Mouse (Mus musculus) hindbrain, postnatal 0 days (tissue): ENCODE measurements around the gene Prkag2. TPM values are rescaled to one million over a fixed set of nuclear protein-coding genes. Genes with fewer than 3 reads are reported as not detected.
"Not testable (repeated sequence)": the region's sequence is repeated elsewhere in the genome, so short reads cannot be mapped to it uniquely, and the experiment has no call there.

Experiments
- ATAC-seq: fragments of 200-750 bp; cut with Nextera tagmentation; 2 replicates; pipeline ENCODE4 v1.8.0; 2017; ENCODE audit warnings: mild to moderate bottlenecking, moderate TSS enrichment, moderate library complexity
- DNase-seq: peaks from one replicate; pipeline ENCODE4 v3.0.0-alpha.2; 2015; ENCODE audit warnings: low spot score
- H3K27ac ChIP-seq: fragments of 300-500 bp; sonication (generic); 2 replicates; pipeline ENCODE4 v1.5.1; 2014; ENCODE audit warnings: mild to moderate bottlenecking
- H3K27me3 ChIP-seq: fragments of 300-500 bp; sonication (generic); 2 replicates; pipeline ENCODE4 v1.6.1; 2014; ENCODE audit warnings: low read length, mixed read lengths; ENCODE audit not compliant: insufficient read depth
- H3K36me3 ChIP-seq: fragments of 300-500 bp; sonication (generic); 2 replicates; pipeline ENCODE4 v1.6.1; 2014; ENCODE audit warnings: low read length, mixed read lengths; ENCODE audit not compliant: insufficient read depth
- H3K4me1 ChIP-seq: fragments of 300-500 bp; sonication (generic); 2 replicates; pipeline ENCODE4 v1.6.1; 2014; ENCODE audit warnings: antibody characterized with exemption, low read length, mixed read lengths; ENCODE audit not compliant: insufficient read depth
- H3K4me2 ChIP-seq: fragments of 300-500 bp; sonication (generic); 2 replicates; pipeline ENCODE4 v1.6.1; 2014; ENCODE audit warnings: low read depth, mild to moderate bottlenecking, low read length, moderate library complexity, mixed read lengths
- H3K4me3 ChIP-seq: fragments of 300-500 bp; sonication (generic); 2 replicates; pipeline ENCODE4 v1.5.1; 2014; ENCODE audit warnings: low read length
- H3K9ac ChIP-seq: fragments of 300-500 bp; sonication (generic); replicated peaks from 2 replicates; pipeline ENCODE4 v1.6.1; 2014; ENCODE audit warnings: mild to moderate bottlenecking, low read length, moderate library complexity, mixed read lengths
- H3K9me3 ChIP-seq: fragments of 300-500 bp; sonication (generic); 2 replicates; pipeline ENCODE4 v1.6.1; 2016; ENCODE audit warnings: low read length, mixed read lengths
- CTCF ChIP-seq: IDR thresholded peaks from 2 replicates; pipeline ENCODE4 v1.5.1; 2016; ENCODE audit warnings: antibody characterized with exemption, control low read depth, low read depth
- WGBS: fragments of 180-500 bp; shearing (Covaris S2); extraction: QIAGEN DNeasy Blood & Tissue Kit; methylation state at CpG from one replicate; pipeline ENCODE4 v1.1.7; 2014; 5-methylcytosine and 5-hydroxymethylcytosine counted together
- polyA plus RNA-seq: library from polyadenylated mRNA; unstranded; fragments of >200 nt; fragmentation: Nextera tagmentation; extraction: Ambion mirVana; gene quantifications from 2 replicates; pipeline ENCODE4 v1.2.1, GENCODE M21; 2015
- total RNA-seq: library from RNA; depleted of rRNA; stranded (reverse); fragments of >200 nt; gene quantifications from 2 replicates; pipeline ENCODE4 v1.2.3, GENCODE M21; 2014

Gene Prkag2
- total and polyA plus RNA-seq, 2 experiments from 2014 or later: 38.3 to 86.4 TPM

DNA sequence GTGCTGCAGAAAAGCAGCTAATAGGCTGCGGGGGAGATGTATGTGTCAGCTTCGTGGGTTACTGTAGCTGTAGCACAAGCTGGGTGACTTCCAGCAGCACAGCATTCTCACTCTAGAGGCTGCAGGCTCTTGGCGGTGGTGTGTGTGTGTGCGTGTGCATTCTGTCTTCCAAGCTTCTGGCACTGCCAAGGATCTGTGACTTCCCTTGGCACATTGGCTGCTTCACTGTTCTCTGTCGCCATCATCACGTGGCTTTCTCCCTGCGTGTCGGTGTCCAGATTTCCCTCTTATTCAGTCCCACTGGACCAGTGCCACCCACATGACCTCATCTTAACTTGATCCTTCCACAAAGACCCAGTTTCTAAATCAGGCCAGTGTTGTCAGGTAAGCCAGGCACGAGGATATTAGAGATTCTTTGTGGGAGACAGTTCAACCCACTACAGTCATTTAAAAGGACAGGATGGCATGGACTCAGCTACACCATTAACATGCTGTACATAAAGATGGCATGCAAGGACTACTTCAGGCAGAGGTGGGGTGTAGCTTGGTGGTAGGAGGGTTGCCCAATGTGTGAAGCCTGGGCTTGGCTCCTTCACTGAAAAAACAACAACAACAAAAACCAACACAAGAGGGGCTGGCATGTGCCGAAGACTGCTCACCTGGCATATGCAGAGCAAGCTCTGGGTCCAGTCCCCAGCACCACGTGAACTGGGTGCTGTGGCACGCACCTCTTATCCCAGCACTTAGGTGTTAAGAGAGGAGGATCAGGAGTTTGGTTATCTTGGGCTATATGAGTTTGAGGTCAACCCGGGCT lies 239.6 kb downstream of the Prkag2 start:
- peak overlapping the region; percentile 62 for H3K27ac ChIP-seq
- 47% methylated on average over 13 of the region's 13 CpGs for WGBS
- H3K4me2 ChIP-seq: no peak overlapping the region
- DNase-seq (peak; percentile 85), ATAC-seq (peak; percentile 95)
- no peak overlapping the region for H3K9ac ChIP-seq
- TF ChIP-seq CTCF: no peak
- no peaks in the 10 kb centered on the region for H3K27me3 ChIP-seq
- peaks cover 8% of the 10 kb centered on the region for H3K36me3 ChIP-seq
- H3K4me1 ChIP-seq: 0 out of 2 replicates have a peak, but pooled peaks cover 4% of the 10 kb centered on the region
- H3K4me3 ChIP-seq: no peak overlapping the region
- no peaks in the 10 kb centered on the region for H3K9me3 ChIP-seq

GRCm38 (mm10) chr5:24859771-24860540 lies 240.5 kb downstream of the Prkag2 start:
- no peaks in the 10 kb centered on the region for H3K27me3 ChIP-seq
- H3K36me3 ChIP-seq: peaks cover 8% of the 10 kb centered on the region
- 0 out of 2 replicates have a peak, but pooled peaks cover 4% of the 10 kb centered on the region for H3K4me1 ChIP-seq
- H3K9me3 ChIP-seq: no peaks in the 10 kb centered on the region
- DNase-seq (no peak), ATAC-seq (no peak)
- H3K9ac ChIP-seq: no peak overlapping the region
- no peak for TF ChIP-seq CTCF
- 75% methylated on average over 3 of the region's 3 CpGs for WGBS
- H3K4me2 ChIP-seq: no peak overlapping the region
- H3K27ac ChIP-seq: peak overlapping the region; percentile 62
- no peak overlapping the region for H3K4me3 ChIP-seq

DNA sequence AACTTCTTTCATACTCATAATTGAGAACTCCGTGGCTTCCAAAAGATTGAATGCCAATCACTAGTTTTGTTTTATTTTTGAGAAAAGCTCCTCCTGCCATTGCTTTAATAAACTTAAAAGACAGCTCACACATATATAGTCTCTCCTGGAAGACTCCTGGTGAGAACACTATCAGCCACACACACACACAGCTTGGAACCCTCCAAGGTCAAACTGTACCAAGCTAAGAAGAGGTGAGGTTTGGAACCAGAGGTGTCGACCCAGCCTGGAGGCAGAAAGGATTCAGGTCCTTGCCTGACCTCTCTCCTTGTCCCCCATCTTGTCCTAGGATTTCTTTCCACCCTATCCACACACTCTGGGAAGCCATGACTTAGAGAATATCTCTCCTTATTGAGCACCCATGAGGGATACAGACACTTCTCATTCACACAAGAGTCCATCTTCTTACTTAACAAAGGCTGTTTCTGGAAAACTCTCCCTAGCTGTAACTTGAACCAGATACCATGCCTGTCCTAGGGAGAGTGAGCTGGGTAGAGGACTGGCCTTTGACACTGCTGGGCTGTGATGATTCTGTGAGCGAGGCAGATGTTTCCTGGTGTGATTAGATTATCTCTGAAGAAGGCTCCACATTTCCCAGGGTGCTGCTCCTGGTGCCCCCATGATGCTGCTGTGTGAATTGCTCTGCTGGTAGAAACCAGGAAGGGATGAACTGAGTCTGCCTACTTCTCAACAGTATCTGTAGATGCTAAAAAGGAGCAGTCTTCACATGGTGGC lies 245.4 kb downstream of the Prkag2 start:
- DNase-seq: no peak
- Histone ChIP-seq H3K36me3 (no peaks in the 10 kb centered on the region), H3K4me3 (no peak overlapping the region), H3K9ac (no peak overlapping the region), H3K27me3 (no peaks in the 10 kb centered on the region), H3K4me2 (no peak overlapping the region), H3K9me3 (no peaks in the 10 kb centered on the region), H3K27ac (no peak overlapping the region), H3K4me1 (no peaks in the 10 kb centered on the region)
- WGBS: 71% methylated on average over 3 of the region's 3 CpGs
- ATAC-seq: no peak
- no peak for TF ChIP-seq CTCF

- Histone ChIP-seq H3K4me2 (no peak overlapping the region), H3K36me3 (no peaks in the 10 kb centered on the region), H3K27me3 (no peaks in the 10 kb centered on the region), H3K27ac (no peak overlapping the region), H3K4me3 (no peak overlapping the region), H3K9me3 (no peaks in the 10 kb centered on the region), H3K9ac (no peak overlapping the region), H3K4me1 (no peaks in the 10 kb centered on the region)
- WGBS: 84% methylated on average over 3 of the region's 3 CpGs
- no peak for ATAC-seq
- TF ChIP-seq CTCF: no peak
- DNase-seq: no peak
Observed at GRCm38 (mm10) chr5:24854256-24854655, 246.2 kb downstream of the Prkag2 start.

DNA sequence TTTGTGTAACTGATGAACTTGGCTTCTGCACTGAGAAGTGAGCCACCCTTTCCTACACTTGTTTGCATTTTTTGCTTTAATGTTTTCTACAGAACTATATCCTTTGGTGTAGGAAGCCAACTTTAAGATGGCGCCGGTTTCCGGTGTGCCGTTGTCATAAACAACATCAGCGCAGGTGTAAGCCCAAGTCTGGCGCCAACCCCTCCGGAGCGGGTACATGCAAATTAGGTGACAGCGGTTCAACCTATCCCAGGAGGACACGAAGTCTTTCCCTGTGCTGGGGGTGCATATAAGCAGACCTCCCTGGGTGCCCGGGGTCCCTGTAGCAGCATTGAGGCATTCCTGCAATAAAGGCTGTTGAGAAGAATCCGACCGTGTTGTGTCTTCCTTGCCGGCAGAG lies 252.2 kb downstream of the Prkag2 start:
- WGBS: 91% methylated on average over 14 of the region's 14 CpGs
- not testable (repeated sequence) for H3K4me2 ChIP-seq, H3K36me3 ChIP-seq, H3K27me3 ChIP-seq, H3K4me1 ChIP-seq, ATAC-seq, H3K9me3 ChIP-seq, H3K27ac ChIP-seq, H3K9ac ChIP-seq, H3K4me3 ChIP-seq, DNase-seq

DNA sequence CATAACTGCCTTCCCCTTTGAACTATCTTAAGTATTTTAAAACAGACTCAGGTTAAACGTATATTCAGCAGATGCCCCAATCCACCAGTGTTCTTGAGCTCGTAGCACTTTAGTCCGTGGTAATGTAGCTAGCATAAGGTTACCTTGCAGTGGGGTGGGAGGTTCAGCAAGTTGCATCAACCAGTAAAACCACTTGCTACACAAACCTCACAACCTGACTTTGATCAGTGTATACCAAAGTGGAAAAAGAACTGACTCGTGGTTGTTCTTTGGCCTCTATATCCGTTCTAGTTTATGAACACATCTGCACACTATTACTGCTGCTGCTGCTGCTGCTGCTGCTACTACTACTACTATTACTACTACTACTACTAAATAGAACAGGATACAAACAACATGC lies 256.6 kb downstream of the Prkag2 start:
- no peaks in the 10 kb centered on the region for H3K36me3 ChIP-seq
- no peak for TF ChIP-seq CTCF
- no peak for DNase-seq
- H3K4me1 ChIP-seq: peaks cover 12% of the 10 kb centered on the region
- 94% methylated on average over 5 of the region's 5 CpGs for WGBS
- no peak for ATAC-seq
- H3K9ac ChIP-seq: no peak overlapping the region
- no peak overlapping the region for H3K4me2 ChIP-seq
- H3K9me3 ChIP-seq: no peaks in the 10 kb centered on the region
- no peak overlapping the region for H3K4me3 ChIP-seq
- H3K27ac ChIP-seq: peak overlapping the region; percentile 99; the same call in 1 of the 2 replicates
- no peaks in the 10 kb centered on the region for H3K27me3 ChIP-seq
